Mouse (Mus musculus): Measurements from ENCODE around the gene Gucy2f.

Gene Gucy2f

DNA sequence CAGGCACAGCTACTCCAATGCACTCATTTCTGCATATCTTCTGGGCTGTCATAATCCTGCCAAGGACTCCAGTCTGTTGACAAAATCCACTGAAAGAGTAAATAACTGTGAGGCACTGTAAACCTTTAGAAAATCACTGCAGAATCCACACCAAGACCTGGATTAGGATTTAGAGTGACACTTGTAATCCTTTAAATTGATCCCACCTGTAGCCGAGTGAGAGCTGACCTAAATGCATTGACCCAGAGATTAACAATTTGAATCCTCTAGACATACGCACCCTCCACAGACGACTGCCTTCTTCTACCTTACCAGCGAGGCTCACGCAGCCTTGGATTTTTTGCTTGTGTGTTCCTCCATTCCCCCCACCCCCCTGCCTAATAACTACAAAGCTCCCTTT lies at the start of gene Gucy2f:
Gene Gucy2f, minus strand, starts transcription at position 101 of the 400 bp plus-strand sequence.
- no peak for TF ChIP-seq GATA4 (IDR thresholded peaks at IDR 0.05; ENCODE audit: insufficient replicate concordance, low read length)

DNA sequence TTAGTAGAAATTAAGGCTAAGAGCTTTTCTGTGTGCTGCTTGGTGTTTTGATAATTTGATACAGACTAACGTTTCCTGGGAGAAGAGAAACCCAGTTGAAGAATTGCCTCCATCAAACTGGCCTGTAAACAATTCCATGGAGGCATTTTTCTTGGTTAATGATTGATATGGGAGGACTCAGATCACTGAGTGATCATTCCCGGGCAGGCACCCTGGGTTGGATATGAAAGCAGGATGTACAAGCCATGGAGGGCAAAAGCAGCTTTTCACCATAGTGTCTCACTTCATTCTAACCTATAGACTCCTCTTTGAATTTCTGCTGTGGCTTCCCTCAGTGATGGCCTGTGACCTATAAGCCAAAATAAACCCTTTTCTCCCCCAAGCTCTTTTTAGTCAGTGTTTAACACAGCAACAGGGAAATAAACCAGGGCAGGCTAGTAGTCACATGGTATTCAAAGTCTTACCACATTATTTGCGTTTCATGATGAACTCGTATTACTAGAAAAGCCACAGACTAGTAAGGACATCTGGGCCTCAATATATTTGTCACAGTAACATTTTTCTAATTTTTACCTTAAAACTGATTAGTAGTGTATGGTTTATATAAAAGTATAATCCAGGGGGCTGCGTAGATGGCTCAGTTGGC lies 49.1 kb upstream of the Gucy2f start:
- TF ChIP-seq GATA4 (IDR thresholded peaks at IDR 0.05; ENCODE audit: insufficient replicate concordance, low read length): no peak

DNA sequence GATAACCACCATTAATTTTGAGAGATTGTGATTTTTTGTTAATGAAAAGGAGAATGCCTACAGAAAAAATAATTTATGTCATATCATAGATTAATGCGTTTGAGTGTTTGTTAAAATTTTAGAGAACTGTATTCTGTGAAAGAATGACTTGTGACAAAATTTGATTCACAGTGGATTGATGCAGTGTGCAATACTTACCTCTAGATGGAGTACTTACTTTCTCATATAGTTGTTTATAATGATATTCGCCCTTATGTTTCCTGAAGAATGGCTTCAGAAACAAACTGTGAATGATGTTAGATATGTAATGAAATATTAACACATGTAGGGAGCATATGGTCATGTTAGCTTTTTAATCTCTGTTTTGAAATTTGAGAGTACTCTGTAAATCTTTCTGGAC lies 40.4 kb upstream of the Gucy2f start:
- TF ChIP-seq GATA4 (IDR thresholded peaks at IDR 0.05; ENCODE audit: insufficient replicate concordance, low read length): no peak

DNA sequence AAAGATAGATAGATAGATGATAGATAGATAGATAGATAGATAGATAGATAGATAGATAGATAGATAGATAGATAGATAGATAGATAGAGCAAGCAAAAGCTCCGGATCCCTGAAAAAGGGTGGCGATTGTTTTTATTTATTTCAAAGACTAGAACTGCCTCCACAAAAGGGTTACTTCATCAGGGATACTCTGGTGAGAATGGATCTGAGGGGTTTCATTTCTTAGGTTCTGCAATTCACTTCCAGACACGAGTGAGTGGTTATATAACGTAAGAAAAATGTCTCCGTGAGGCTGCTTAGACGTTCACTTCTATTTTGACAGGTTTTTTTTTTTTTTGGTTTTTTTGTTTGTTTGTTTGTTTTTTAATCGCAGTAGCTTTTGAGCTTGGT lies 32.0 kb upstream of the Gucy2f start:
- TF ChIP-seq GATA4 (IDR thresholded peaks at IDR 0.05; ENCODE audit: insufficient replicate concordance, low read length): no peak

DNA sequence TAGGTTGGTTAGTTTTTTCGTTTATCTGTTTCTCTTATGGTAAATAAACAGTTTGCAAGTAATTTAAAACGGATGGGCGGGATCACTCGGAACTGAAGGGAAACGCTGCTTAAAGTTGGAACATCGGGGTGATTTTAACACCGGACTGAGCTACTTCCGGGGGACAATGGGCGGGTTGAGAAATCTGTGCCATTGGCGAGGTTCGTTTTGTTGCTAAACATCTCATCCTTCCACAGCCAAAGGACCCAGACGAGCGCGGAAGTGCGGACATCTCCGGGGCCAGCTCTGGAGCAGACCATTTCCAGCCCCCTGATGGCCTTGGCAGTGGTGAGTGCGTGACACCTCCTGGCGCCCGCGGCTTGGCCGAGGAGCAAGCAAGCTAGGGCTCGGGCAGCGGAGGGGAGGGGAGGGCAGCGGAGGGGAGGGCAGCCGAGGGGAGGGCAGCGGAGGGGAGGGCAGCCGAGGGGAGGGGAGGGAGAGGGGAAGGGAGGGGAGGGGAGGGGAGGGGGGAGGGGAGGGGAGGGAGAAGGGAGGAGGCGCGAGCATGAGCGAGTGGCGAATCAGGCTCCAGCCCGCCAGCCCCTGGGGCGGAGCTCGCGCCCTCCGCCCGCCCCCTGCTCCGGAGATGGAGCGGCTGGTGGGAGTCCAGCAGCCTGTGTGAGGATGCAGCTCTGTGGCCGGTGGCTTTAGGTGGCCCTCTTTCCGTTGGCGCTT lies 31.5 kb upstream of the Gucy2f start:
- no peak for TF ChIP-seq GATA4 (IDR thresholded peaks at IDR 0.05; ENCODE audit: insufficient replicate concordance, low read length)

DNA sequence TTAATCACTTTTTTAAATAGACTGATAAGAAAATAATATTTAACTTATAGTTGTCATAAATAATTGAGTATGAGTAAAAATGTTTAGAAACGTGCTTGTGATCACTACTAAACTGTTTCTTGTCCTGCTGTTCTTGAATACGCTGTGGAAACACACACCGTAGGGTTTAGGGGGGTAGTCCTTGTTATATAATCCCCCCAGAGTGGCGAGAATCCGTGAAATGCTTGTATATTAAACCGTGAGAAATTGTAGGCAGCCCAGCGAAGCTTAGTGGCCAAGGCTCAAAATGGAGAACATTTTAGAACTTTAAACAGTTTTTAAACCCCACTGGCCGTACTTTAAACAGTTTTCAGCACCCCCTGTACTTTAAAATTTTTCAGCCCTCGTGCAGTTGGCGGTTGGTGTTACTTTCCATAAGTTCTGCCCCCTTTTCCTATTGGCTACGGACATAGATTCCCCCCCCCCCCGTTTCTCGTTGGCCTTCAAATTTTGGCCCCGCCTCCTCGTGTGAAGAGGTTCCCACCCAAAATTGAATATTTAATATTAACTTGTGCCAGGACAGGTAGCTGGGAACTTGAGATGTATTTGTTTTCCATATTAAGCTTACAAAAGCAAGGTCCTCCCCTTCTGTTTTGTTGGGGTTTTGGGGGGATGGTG lies 30.8 kb upstream of the Gucy2f start:
- no peak for TF ChIP-seq GATA4 (IDR thresholded peaks at IDR 0.05; ENCODE audit: insufficient replicate concordance, low read length)

DNA sequence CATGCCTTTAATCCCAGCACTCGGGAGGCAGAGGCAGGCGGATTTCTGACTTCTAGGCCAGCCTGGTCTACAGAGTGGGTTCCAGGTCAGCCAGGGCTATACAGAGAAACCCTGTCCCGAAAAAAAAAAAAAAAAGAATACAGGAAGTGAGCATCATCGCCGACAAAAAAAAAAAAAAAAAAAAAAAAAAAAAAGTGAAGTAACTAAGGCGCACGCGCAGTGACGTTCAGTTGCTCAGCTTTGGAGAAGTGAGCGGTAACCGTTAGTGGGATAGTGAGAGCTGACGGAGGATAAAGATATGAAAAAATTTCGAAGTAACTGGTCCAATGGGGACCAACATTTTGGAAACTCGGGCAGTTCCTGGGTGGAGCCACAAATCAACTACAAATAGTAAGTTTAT lies 29.8 kb upstream of the Gucy2f start, which contains the start of gene Nxt2:
Gene Nxt2, plus strand, starts transcription at position 229 of the 400 bp plus-strand sequence.
- TF ChIP-seq GATA4 (IDR thresholded peaks at IDR 0.05; ENCODE audit: insufficient replicate concordance, low read length): no peak

DNA sequence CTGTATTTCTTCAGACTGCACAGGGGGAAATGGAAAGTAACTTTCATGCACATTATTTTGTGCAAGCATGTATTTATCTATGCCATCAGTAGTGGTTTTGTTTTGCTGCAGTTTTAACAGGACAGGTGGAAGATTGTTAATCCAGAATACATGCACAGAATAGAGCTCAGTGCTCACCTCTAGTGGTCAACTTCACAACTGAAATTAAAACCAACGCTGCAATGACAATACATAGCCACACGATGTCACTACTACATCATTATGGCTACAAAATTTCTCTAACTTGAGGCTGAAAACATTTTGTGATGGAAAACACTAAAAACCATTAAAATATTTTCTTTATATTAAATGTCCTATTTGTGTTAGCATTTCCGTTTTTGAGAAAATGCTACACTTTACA lies 3.6 kb upstream of the Gucy2f start:
- no peak for TF ChIP-seq GATA4 (IDR thresholded peaks at IDR 0.05; ENCODE audit: insufficient replicate concordance, low read length)

DNA sequence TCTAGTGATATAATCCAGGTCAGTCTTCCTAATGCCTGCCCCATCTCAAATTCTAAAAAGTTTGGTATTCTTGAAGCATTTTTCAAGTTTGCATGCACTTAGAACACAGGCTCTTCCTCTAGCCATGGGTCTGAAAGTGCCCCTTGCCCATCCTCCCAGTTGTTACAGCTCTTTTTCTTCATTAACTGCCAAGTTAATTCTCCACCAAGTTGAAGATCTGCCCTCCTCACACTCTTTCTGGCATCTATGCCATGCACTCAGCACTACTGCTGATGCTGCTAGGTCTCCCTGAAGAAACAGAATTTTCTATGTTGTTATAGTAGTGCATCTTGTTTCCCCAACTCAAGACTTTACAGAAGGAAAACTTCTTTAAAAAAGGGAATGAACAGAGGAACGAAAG lies 1.2 kb downstream of the Gucy2f start:
- no peak for TF ChIP-seq GATA4 (IDR thresholded peaks at IDR 0.05; ENCODE audit: insufficient replicate concordance, low read length)

DNA sequence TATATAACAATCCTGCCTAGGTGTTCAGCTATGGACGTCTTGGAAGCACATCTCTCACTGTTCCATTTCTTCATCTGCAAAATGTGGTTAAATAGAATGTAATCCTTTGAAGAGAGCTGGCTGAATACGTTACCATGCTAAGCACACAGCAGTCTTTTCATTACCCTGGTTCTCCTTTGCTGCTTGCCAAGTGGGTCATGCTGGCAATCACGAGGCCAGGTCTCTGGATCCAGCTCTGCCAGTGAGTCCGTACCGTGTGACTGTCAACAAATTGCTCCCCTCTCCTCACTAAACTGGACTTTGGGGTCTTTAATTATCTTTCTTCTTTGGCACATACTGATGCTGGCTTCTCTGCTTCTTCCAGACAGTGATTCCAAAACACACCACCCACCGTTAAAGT lies 2.3 kb downstream of the Gucy2f start:
- TF ChIP-seq GATA4 (IDR thresholded peaks at IDR 0.05; ENCODE audit: insufficient replicate concordance, low read length): no peak

DNA sequence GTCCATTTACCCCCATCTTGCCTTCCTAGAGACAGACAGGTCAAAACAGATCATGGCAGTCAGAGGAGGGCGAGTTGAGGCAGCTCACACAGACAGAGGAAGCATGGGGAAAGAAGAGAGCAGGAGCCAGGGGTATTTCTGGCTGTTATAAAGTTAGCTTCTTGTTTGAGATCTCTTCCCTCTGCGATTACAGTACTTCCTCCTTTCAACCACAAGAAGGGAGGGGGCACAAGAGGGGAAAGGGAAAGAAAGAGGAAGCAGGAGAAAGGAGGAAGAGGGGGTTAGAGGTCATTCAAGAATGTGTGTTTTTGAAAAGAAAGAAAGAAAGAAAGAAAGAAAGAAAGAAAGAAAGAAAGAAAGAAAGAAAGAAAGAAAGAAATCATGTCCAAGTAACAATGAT lies 6.4 kb downstream of the Gucy2f start:
- TF ChIP-seq GATA4 (IDR thresholded peaks at IDR 0.05; ENCODE audit: insufficient replicate concordance, low read length): no peak

DNA sequence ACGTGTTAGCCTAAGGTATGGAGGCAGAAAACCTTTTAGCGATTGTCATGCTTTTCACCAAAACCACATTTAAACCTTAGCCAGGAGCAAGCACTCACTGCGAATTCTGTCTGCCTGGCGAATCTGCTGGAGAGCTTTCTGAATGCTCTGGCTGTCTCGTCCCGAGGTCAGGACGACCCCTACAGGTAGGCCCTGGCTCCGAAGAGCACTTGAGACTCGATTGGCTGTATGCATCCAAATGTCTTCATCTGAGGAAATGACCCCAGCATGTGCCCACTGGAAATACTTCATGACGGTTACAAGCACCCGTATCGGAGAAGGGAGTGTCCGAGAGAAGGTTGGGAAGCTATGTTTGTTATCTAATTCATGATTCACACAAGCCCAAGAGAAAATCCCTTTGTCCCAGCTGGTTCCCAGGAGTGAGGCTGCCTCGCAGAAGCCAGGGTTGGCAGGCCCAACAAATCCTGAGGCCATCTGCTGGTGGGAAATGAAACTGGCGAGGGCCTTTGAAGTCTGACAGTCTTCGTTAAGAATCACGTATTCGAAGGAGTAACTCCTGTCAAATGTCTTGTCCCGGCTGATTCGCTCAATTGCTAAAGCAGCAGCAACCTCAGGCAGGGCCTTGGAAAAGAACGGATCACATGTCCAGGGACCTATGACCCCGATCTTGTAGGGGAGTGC lies 7.6 kb downstream of the Gucy2f start:
- TF ChIP-seq GATA4 (IDR thresholded peaks at IDR 0.05; ENCODE audit: insufficient replicate concordance, low read length): no peak

DNA sequence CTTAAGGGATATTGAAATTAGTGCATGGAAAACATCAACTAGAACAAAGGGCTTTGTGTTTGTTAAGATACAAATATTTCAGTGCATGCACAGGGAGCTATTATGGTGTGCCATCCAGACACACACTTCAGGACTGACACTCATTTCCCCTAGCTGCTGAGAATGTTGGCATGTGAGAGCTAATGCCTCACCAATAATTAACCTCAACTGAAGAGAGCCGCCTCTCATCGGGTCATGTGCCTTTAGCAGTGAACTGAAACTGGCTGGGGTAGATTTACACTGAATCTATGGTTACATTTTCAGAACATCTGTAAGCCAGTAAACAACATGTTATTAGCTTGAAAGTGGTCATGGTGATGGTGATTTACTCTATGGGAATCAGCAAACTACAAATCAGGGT lies 14.7 kb downstream of the Gucy2f start:
- TF ChIP-seq GATA4 (IDR thresholded peaks at IDR 0.05; ENCODE audit: insufficient replicate concordance, low read length): no peak

DNA sequence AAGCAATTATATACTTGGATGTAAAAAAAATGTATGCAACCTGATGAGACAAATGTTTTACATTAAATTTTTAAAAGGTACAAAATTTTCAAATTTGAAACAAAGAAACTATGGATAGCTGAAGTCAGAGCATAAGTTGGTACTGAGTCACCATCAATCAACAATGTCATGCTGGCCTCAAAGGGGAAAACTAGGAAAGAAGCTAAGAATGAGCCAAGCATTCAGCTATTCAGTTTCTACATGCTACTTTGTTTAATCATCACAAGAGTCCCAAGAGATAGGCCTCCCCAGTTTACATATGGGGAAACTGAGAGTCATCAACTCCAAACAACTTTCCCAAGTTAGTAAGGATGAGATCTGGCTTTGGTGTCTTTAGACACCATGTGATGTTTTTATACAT lies 19.8 kb downstream of the Gucy2f start:
- TF ChIP-seq GATA4 (IDR thresholded peaks at IDR 0.05; ENCODE audit: insufficient replicate concordance, low read length): no peak

DNA sequence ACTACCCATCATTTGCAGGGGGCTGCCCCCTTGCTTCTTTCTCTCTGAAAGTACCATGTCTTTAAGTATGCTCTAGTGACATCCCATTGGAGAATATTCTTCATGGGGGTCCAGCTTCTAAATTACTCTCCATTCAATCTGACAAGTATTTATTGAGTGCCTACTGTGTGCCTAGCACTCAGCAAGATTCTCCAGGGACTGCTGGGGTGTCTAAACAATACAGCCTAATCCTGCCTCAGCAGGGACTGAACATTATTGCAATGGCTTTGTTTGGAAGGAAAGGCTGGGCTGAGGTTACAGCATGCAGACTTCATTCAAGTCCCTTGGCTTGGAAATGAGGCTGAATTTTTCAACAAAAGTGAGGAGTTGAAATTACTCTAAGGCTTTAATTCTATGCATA lies 81.0 kb downstream of the Gucy2f start:
- no peak for TF ChIP-seq GATA4 (IDR thresholded peaks at IDR 0.05; ENCODE audit: insufficient replicate concordance, low read length)

DNA sequence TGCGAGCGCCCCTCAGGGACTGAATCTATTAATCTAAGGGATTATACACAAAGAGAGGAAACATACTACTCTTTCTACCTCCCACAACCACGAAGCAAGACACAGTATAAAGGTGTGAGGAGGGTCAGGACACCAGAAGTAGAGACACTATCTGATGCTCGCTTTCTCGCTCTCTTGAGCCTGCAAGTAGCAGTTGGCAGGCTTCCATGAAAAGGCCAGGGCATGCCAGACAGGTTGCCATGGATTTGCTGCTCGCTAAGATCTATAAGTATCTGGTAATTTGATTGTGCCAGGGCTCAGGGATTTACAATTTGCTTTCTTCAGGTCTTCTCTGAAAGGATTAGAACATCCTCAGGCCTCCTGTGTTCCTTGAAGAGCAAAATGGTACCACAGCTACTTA lies 85.5 kb downstream of the Gucy2f start:
- no peak for TF ChIP-seq GATA4 (IDR thresholded peaks at IDR 0.05; ENCODE audit: insufficient replicate concordance, low read length)
